Mouse (Mus musculus): ENCODE results near the gene Zeb2.

GRCm38 (mm10) chr2:45085653-45086052 lies 31.5 kb downstream of the Zeb2 start:
- TF ChIP-seq CTCF (IDR thresholded peaks at IDR 0.05; ENCODE audit: borderline replicate concordance, extremely low read depth, insufficient read depth, insufficient read length) (no peak), POLR2A (IDR thresholded peaks at IDR 0.05; ENCODE audit: borderline replicate concordance, extremely low read depth, insufficient read depth, insufficient read length, poor library complexity, severe bottlenecking) (no peak)
